Mouse (Mus musculus): ENCODE data around the gene Kctd8.

DNA sequence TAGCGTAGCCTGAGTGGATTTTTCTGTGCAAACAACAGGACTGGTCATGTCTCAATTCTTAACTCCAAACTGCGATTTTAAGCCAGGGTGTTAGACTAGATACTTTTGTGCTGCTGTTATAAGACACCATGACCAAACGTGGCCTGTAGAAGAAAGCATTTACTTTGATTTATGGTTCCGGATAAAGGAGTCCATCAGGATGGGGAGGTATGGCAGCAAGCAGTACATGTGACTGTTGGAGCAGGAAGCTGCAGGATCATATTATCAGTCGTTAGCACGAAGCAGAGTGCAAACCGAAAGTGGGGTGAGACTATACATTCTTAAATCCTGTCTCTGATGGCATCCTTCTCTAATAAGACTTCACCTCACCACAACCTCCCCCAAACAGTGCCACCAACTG is 28.9 kb downstream of the Kctd8 start:
- TF ChIP-seq POLR2A (IDR thresholded peaks at IDR 0.05; ENCODE audit: insufficient read length, low read depth) (no peak), MYOD1 (IDR thresholded peaks at IDR 0.05; ENCODE audit: control insufficient read depth in 1 of 3, insufficient read length in 2 of 3, low read depth in 2 of 3) (no peak)
